Mouse (Mus musculus) gastrocnemius, postnatal 14 days (tissue): ENCODE results near the gene Ppara. TPM values are rescaled to one million over a fixed set of nuclear protein-coding genes. Genes with fewer than 3 reads are reported as not detected.

ENCODE experiments used
- DNase-seq: peaks from one replicate; pipeline ENCODE4 v3.0.0; 2021; ENCODE audit warnings: mixed read lengths
- intact Hi-C: fragments of 180-260 bp; cut with DNase I; formaldehyde crosslinking; loops from one replicate; pipeline ENCODE4 v1.15.1; 2025; ENCODE audit warnings: low total_unique reads
- total RNA-seq, 2 experiments: library from RNA; stranded (reverse); gene quantifications; 2 replicates each; pipeline ENCODE4 v1.2.3; 2021

Ppara gene
- total RNA-seq, 2 experiments from 2014 or later = 6.3 to 16.3 TPM

DNA sequence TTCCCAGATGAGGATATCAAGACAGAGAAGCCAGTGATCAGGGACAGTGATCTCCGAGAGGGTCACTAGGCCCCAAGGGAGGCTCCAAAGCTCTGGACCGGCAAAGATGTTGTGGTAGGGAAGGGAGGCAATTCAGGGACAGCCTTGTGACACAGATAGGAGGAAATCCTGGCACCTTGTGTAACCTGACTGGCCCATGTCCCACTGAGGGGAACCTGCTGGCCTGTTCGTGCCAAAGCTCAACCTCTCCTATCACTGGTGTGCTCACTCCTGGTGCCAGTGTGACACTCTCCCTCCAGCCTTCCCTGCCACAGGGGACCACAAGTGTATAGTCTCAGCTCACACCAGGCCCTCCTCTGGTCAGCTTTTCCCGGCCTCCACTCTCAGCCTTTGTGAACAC lies 17.8 kb upstream of the Ppara start:
- intact Hi-C loops = loop anchor here (2.0 to 10.0 kb wide), 2 partner anchors 150 to 318 kb away; partner anchors contain the start of gene Celsr1
- DNase-seq = no peak

- no peak for DNase-seq
- intact Hi-C loops = loop anchor here (2.0 to 10.0 kb wide), 2 partner anchors 149 to 317 kb away; partner anchors contain the start of gene Celsr1
Measured at GRCm38 (mm10) chr15:85717800-85718199, 17.0 kb upstream of the Ppara start.

- intact Hi-C loops = loop anchor here (10.0 kb wide), 1 partner anchor 316 kb away; the partner anchor contains the start of gene Celsr1
- DNase-seq = no peak
Measured at GRCm38 (mm10) chr15:85719017-85719416, 15.8 kb upstream of the Ppara start.

GRCm38 (mm10) chr15:85720366-85720841 lies 14.4 kb upstream of the Ppara start:
- DNase-seq = peak; percentile 54
- intact Hi-C loops = no loop called here

- no peak for DNase-seq
- intact Hi-C loops = no loop called here
Measured at GRCm38 (mm10) chr15:85724271-85725165, 10.3 kb upstream of the Ppara start.

DNA sequence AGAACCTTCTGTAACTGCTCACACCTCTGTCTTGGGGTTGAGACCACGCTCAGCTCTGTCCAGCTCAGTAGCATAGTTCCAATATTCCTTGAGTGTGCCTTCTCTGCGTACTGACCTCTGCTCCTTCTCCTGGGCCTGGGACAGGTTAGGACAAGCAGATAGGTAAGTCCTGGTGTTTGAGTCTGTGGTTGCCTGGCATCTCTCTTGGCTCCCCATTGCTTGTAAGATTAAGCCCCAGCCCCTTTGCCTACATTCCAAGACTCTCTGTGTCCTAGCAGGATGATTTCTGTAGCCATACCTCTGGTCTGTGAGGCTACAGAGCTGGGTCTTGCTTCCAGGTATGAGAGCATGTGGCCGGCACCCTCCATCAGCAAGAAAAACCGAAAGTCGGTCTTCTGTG lies 6.6 kb upstream of the Ppara start:
- no peak for DNase-seq

GRCm38 (mm10) chr15:85729256-85729655 lies 5.5 kb upstream of the Ppara start:
- intact Hi-C loops = no loop called here
- DNase-seq = no peak

More for the DNA sequence above, 6.6 kb upstream of the Ppara start:
- intact Hi-C loops = no loop called here

GRCm38 (mm10) chr15:85730027-85730426 lies 4.8 kb upstream of the Ppara start:
- intact Hi-C loops = no loop called here
- DNase-seq = no peak

DNA sequence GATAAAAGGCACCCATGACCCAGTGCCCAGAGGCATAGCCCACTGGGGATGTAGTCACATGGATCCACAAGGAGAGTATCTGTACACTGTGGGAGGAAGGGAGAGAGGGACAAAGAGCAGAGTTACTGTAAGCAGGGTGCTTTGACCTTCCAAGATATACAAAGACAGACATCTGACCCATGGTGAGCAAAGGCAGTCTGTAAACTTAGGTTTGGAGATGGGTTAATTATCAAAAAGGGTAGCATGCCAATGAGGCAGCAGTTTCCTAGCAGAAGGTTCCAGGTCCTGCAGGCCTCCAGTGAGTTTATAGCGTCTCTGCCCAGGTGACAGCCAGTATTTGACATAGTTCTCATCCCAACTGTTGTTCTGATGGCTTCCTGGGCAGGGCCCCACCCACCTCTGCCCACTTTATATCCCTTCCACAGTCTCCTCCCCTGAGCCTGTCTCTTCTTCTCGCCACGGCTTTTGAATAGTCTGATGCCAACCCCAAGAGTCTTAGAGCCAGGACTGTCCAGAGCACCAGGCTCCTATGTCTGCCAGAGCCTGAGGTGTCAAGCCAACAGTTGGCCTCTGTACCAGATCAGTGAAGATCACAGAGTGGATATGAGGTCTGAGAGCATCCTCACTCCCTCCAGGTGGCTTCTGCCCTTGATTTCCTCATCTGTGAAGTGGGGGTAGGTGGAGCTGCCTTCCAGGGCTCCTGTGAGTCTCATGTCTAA lies 2.7 kb upstream of the Ppara start:
- no peak for DNase-seq
- intact Hi-C loops = no loop called here

- no peak for DNase-seq
- intact Hi-C loops = no loop called here
Measured at GRCm38 (mm10) chr15:85732604-85732968, 2.2 kb upstream of the Ppara start.

DNA sequence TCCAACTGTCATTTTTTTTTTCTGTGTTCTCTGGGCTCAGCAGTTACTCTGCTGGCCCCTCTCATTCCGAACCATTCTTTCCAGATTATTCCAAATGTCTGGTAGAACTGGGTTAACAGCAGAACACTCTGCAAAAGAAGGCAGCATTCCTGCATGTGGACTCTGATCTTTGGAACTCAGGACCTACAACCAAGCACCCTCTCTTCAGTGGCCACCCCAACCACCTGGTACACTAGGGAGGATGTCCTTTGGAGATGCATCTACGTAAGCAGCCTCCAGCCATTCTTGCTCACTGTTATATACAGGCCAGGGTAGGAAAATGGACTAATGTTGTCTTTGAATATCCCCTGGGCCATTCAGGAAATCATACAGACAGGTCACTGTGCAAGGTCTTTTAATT lies 1.1 kb upstream of the Ppara start:
- no peak for DNase-seq
- intact Hi-C loops = no loop called here

GRCm38 (mm10) chr15:85734148-85734547 lies 635 bp upstream of the Ppara start:
- DNase-seq = no peak
- intact Hi-C loops = no loop called here

- DNase-seq = peak; percentile 93
- intact Hi-C loops = no loop called here
Measured at GRCm38 (mm10) chr15:85735063-85735835, 466 bp downstream of the Ppara start.

DNA sequence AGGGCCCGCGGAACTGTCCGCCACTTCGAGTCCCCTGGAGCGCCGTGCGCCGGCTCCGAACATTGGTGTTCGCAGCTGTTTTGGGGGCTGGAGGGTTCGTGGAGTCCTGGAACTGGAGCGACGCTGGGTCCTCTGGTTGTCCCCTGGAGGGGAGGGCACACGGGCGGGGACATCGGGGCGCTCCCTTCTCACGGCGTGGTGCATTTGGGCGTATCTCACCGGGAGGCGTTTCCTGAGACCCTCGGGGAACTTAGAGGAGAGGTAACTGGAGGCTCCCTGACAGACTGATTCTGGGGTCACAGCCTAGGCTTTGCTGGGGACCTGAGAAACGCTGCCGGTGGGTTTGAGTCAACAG lies 1.0 kb downstream of the Ppara start:
- DNase-seq = no peak
- intact Hi-C loops = no loop called here

DNA sequence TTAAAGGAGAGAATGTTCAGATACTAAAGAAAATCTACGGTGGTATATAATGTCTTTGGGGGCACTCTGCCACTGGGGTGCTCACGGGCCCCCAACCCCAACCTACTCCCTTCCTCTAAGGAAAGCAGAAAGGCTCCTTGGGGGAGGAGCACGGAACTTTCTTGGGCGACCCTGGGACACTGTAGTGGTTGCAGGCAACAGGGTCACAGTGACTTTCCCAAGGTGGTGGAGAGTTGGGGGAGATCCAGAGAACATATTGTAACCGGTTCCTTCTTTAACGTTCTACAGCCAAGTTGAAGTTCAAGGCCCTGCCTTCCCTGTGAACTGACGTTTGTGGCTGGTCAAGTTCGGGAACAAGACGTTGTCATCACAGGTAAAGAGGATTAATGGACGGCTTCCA lies 1.7 kb downstream of the Ppara start:
- intact Hi-C loops = no loop called here
- DNase-seq = no peak

DNA sequence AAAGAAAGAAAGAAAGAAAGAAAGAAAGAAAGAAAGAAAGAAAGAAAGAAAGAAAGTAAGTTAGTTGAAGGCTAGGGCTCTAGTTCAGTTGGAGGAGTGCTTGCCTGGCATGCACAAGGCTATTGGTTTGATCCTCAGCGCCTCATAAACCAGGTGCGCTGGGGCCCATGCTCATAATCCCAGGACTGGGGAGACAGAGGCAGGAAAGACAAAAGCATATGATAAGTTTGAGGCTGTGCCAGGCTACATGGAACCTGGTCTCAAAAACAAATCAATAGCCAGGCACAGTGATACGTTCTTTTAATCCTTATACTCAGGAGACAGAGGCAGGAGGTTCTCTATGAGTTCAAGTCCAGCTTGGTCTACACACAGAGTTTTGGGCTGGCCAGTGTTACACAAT lies 3.6 kb downstream of the Ppara start:
- intact Hi-C loops = no loop called here

DNA sequence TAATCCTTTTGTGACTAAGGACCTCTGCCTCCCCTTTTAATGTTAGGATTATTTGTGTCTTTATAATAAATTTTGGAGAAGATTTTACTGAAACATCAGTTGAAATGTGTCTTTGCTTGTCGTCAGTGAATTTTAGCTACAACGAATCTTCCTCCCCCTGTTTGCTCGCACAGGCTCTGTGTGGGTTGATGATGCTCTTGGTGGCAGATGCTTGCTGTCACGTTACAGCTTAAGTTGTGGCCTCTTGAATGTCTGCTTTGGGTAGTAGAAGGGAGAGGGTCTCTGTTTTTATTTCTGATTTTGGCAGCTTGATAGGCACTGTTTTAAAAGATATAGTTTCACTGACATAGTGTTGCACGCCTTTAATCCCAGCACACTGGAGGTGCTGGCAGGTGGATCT lies 4.2 kb downstream of the Ppara start:
- no peak for DNase-seq
- intact Hi-C loops = no loop called here

More for the DNA sequence above, 3.6 kb downstream of the Ppara start:
- no peak for DNase-seq

GRCm38 (mm10) chr15:85742608-85743007 lies 7.8 kb downstream of the Ppara start:
- intact Hi-C loops = no loop called here
- DNase-seq = no peak

GRCm38 (mm10) chr15:85743946-85744345 lies 9.2 kb downstream of the Ppara start:
- intact Hi-C loops = no loop called here
- no peak for DNase-seq

GRCm38 (mm10) chr15:85746178-85746577 lies 11.4 kb downstream of the Ppara start:
- no peak for DNase-seq
- intact Hi-C loops = no loop called here
